In the genomic region with DNA sequence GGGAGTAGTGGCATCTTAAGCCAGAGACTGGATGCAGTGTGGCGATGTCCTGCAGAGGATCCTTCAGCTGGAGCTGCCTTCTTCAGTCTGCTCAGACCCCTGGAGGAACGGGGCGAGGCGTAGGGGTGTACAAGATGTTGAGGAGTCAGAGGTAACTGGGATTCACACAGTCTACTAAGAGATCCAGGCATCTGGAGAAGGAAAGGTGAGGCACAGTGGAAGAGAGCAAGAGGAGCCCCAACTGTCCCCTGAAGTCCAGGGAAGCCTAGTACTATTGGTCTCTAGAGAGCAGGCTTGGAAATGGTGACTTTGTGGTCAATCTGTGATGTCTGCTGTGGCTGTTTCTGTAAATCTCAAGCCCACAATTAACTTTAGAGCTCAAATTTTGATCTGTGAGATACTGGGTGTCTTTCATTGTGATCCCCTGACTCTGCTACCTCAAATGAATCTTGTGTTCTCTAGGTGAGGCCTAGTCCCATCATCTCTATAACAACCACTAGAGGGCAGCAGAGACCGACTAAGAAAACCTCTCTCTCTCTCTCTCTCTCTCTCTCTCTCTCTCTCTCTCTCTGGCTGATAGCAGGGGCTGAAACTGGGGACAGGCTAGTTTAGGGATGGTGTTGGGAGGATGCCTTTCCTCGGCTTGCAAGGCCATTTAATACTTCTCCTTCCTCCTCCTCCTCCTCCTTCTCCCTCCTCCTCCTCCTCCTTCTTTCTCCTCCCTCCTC, we compare ENCODE assay signal across 9 mouse cellular contexts. TPM values are rescaled to one million over a fixed set of nuclear protein-coding genes. Genes with fewer than 3 reads are reported as not detected.
DNase-seq lines count a peak whose midpoint lies in the region; ATAC-seq and TF ChIP-seq lines count a peak whose summit lies in the region.
"Had no signal": no experiment of that assay in that cellular context is flagged by ENCODE, and none has a peak within 500 bp of the region (broad histone marks: within the 10 kb centered on the region; RNA-seq: fewer than 3 reads in every experiment).

No protein-coding gene starts in this region.

- no peaks in the 10 kb centered on the region for H3K36me3 ChIP-seq in kidney, adult 2 months (ENCODE audit: control insufficient read depth, insufficient read depth, low read length)
- H3K36me3 ChIP-seq in limb, embryonic 11.5 days (ENCODE audit: control insufficient read depth, insufficient read depth, low read length): no peaks in the 10 kb centered on the region
- no peaks in the 10 kb centered on the region for H3K36me3 ChIP-seq in neural tube, embryonic 15.5 days
- H3K36me3 ChIP-seq: limb, embryonic 15.5 days had no signal

- no peak overlapping the region for H3K4me3 ChIP-seq in kidney, adult 2 months (ENCODE audit: insufficient read depth, low read depth, low read length)
- no peak overlapping the region for H3K4me3 ChIP-seq in limb, embryonic 11.5 days (ENCODE audit: low read depth, low read length)
- H3K4me3 ChIP-seq in neural tube, embryonic 15.5 days (replicated peaks): no peak overlapping the region
- H3K4me3 ChIP-seq: limb, embryonic 15.5 days had no signal

- H3K27me3 ChIP-seq in kidney, adult 2 months (replicated peaks; ENCODE audit: control insufficient read depth, insufficient read depth, low read length): no peaks in the 10 kb centered on the region
- H3K27me3 ChIP-seq in limb, embryonic 11.5 days (ENCODE audit: control insufficient read depth, insufficient read depth, low read length): peaks cover 3% of the 10 kb centered on the region; the same call in 1 of the 2 replicates
- peaks cover 7% of the 10 kb centered on the region; the same call in 1 of the 2 replicates for H3K27me3 ChIP-seq in neural tube, embryonic 15.5 days (replicated peaks)

- 66% methylated on average over 6 of the region's 6 CpGs for WGBS in kidney, adult 2 months
- 61% methylated on average over 6 of the region's 6 CpGs for WGBS in limb, embryonic 11.5 days
- 62% methylated on average over 6 of the region's 6 CpGs for WGBS in neural tube, embryonic 15.5 days

- peak; percentile 30 for TF ChIP-seq CTCF in kidney, adult 2 months (conservative IDR thresholded peaks at IDR 0.05; ENCODE audit: insufficient read depth, insufficient read length, low read depth, low read length)

- ATAC-seq in limb, embryonic 11.5 days (ENCODE audit: insufficient number of reproducible peaks, low FRiP score, low TSS enrichment, low read depth): peak; percentile 51; the same call in 1 of the 2 replicates
- ATAC-seq in neural tube, embryonic 15.5 days (ENCODE audit: low FRiP score): peak; percentile 86

- H3K4me2 ChIP-seq in limb, embryonic 11.5 days (ENCODE audit: low read depth, severe bottlenecking): no peak overlapping the region
- H3K4me2 ChIP-seq in neural tube, embryonic 15.5 days: no peak overlapping the region
- H3K4me2 ChIP-seq: limb, embryonic 15.5 days had no signal

- no peak for TF ChIP-seq POLR2A in kidney, adult 2 months (IDR thresholded peaks at IDR 0.05; ENCODE audit: low read depth, low read length)

- H3K27ac ChIP-seq in kidney, adult 2 months (ENCODE audit: insufficient read depth, low read depth, low read length): no peak overlapping the region
- H3K27ac ChIP-seq in limb, embryonic 11.5 days (replicated peaks; ENCODE audit: low read depth, low read length): no peak overlapping the region
- H3K27ac ChIP-seq in neural tube, embryonic 15.5 days (replicated peaks): no peak overlapping the region
- H3K27ac ChIP-seq: limb, embryonic 15.5 days had no signal

- H3K9me3 ChIP-seq in limb, embryonic 11.5 days (ENCODE audit: control insufficient read depth, low read length): no peaks in the 10 kb centered on the region
- no peaks in the 10 kb centered on the region for H3K9me3 ChIP-seq in neural tube, embryonic 15.5 days (replicated peaks)
- H3K9me3 ChIP-seq: limb, embryonic 15.5 days had no signal

- H3K9ac ChIP-seq in limb, embryonic 11.5 days (ENCODE audit: low read length): no peak overlapping the region
- H3K9ac ChIP-seq in neural tube, embryonic 15.5 days (replicated peaks): no peak overlapping the region
- H3K9ac ChIP-seq: limb, embryonic 15.5 days had no signal

- H3K4me1 ChIP-seq in kidney, adult 2 months (ENCODE audit: control insufficient read depth, insufficient read depth, low read length): no peaks in the 10 kb centered on the region
- H3K4me1 ChIP-seq in limb, embryonic 11.5 days (ENCODE audit: control insufficient read depth, insufficient read depth, low read length): no peaks in the 10 kb centered on the region
- H3K4me1 ChIP-seq in neural tube, embryonic 15.5 days: no peaks in the 10 kb centered on the region
- H3K4me1 ChIP-seq: limb, embryonic 15.5 days had no signal

- DNase-seq in kidney, adult 2 months: peak; percentile 31
- no peak for DNase-seq in kidney, adult 18-20 months
- DNase-seq in ES-CJ7 (ENCODE audit: low read depth, low spot score): peak; percentile 61
- peak; percentile 81 for DNase-seq in embryo, embryonic 10 days (ENCODE audit: low spot score)
- DNase-seq in heart, postnatal 4 days: peak; percentile 44
- peak; percentile 50 for DNase-seq in limb, embryonic 11.5 days (ENCODE audit: low spot score)
- DNase-seq in urinary bladder, adult 2 months (ENCODE audit: low spot score): no peak

RNA-seq across cellular contexts. Expression of a gene that starts 50.8 kb away (rescaled TPM):
- polyA plus RNA-seq in kidney, adult 2 months (2012; rRNA removed): 0.13 and 0.22 TPM in 2 replicates
- under 1 TPM; 0.41 to 0.55 TPM for total RNA-seq in heart, postnatal 4 days (2021)
- 0.38 and 0.40 TPM in 2 replicates for polyA plus RNA-seq in limb, embryonic 11.5 days (2014; fragmentation: Nextera tagmentation; extraction: Ambion mirVana)
- polyA plus RNA-seq in neural tube, embryonic 15.5 days (2015; fragmentation: Nextera tagmentation; extraction: Ambion mirVana): 0.08 TPM in 1 of 2 replicates, not detected in the other
- 0.22 and 0.28 TPM in 2 replicates for polyA plus RNA-seq in urinary bladder, adult 2 months (2012; rRNA removed)

Comparison
In these comparisons a context has a peak if more than half of its experiments do, and no peak if none do; other contexts are left out.
1. DNase-seq: peak in kidney, adult 2 months (single experiment), ES-CJ7 (single experiment), embryo, embryonic 10 days (single experiment), heart, postnatal 4 days (single experiment) and limb, embryonic 11.5 days (single experiment); none in kidney, adult 18-20 months (single experiment) and urinary bladder, adult 2 months (single experiment).